11 mouse cellular contexts compared by ENCODE assay signal in genomic region chr10:74940795-74941194, GRCm38 (mm10).
"Had no signal": no experiment of that assay in that cellular context is flagged by ENCODE, and none has a peak within 500 bp of the region (broad histone marks: within the 10 kb centered on the region; RNA-seq: fewer than 3 reads in every experiment).

No protein-coding gene starts in this region.

- H3K4me3 ChIP-seq: left cerebral cortex, adult 2 months; limb, embryonic 10.5 days; midbrain, embryonic 15.5 days; neural tube, embryonic 12.5 days; stomach, embryonic 15.5 days had no signal

- DNase-seq: kidney, adult 9 months; kidney, postnatal 10 days; kidney, postnatal 4 days; lung, postnatal 36 days; retina, postnatal 1 day; thymus, postnatal 4 days had no signal

- H3K4me1 ChIP-seq: limb, embryonic 10.5 days; midbrain, embryonic 15.5 days; neural tube, embryonic 12.5 days; stomach, embryonic 15.5 days had no signal

- H3K27ac ChIP-seq: left cerebral cortex, adult 2 months; limb, embryonic 10.5 days; midbrain, embryonic 15.5 days; neural tube, embryonic 12.5 days; stomach, embryonic 15.5 days had no signal
